ENCODE assay signal across 8 mouse cellular contexts in the genomic region with DNA sequence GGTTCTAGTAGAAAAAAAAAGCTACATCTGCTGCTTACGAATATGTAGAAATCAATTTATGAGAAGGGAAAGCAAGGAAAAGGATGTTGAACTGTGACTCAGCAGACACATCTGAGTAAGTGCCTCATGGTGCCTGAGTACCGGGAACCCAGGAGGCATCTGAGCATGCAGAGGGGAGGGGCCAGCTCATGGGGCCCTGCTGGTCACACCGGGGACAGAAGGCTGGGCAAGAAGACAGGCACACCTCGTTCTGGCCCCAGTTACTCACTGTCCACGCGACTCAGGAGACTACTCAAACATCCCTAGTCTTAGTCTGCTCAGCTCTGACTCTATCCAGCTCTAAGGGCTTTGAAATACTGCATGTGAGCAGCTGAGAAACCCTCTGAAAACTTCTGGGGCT. TPM values are rescaled to one million over a fixed set of nuclear protein-coding genes. Genes with fewer than 3 reads are reported as not detected.
DNase-seq lines count a peak whose midpoint lies in the region; ATAC-seq and TF ChIP-seq lines count a peak whose summit lies in the region.

No protein-coding gene starts in this region.

- DNase-seq in midbrain, postnatal 0 days (ENCODE audit: low spot score) = no peak
- DNase-seq in cerebellum, adult 9-10 months = peak; percentile 81
- DNase-seq in kidney, postnatal 25 days = peak; percentile 52 to 86
- peak; percentile 48 for DNase-seq in yolk sac, embryonic 10.5 days (ENCODE audit: low spot score)
- no peak for DNase-seq in gastrocnemius, adult 18-20 months (ENCODE audit: low spot score)
- DNase-seq in ovary, postnatal 36 days (ENCODE audit: low spot score) = no peak
- DNase-seq in layer of hippocampus, postnatal 25 days (ENCODE audit: extremely low spot score in 1 of 2, low spot score in 1 of 2) = no peak

- H3K9me3 ChIP-seq in midbrain, postnatal 0 days (ENCODE audit: low read length) = no peaks in the 10 kb centered on the region
- H3K9me3 ChIP-seq in midbrain, embryonic 16.5 days (replicated peaks; ENCODE audit: control insufficient read depth, low read length, poor library complexity, severe bottlenecking) = no peaks in the 10 kb centered on the region

- H3K27ac ChIP-seq in midbrain, postnatal 0 days (ENCODE audit: low read depth, low read length) = no peak overlapping the region
- H3K27ac ChIP-seq in midbrain, embryonic 16.5 days (ENCODE audit: low read length) = no peak overlapping the region

- no peak for TF ChIP-seq CTCF in midbrain, postnatal 0 days (IDR thresholded peaks at IDR 0.05)

- H3K4me3 ChIP-seq in midbrain, postnatal 0 days (ENCODE audit: low read depth, low read length) = no peak overlapping the region
- H3K4me3 ChIP-seq in midbrain, embryonic 16.5 days (ENCODE audit: low read depth, low read length) = no peak overlapping the region

- 41% methylated on average over 6 of the region's 6 CpGs for WGBS in midbrain, postnatal 0 days
- 39% methylated on average over 6 of the region's 6 CpGs for WGBS in midbrain, embryonic 16.5 days

- H3K4me2 ChIP-seq in midbrain, postnatal 0 days (ENCODE audit: low read depth, low read length, poor library complexity, severe bottlenecking) = no peak overlapping the region
- H3K4me2 ChIP-seq in midbrain, embryonic 16.5 days (ENCODE audit: low read length) = no peak overlapping the region

- H3K36me3 ChIP-seq in midbrain, postnatal 0 days (ENCODE audit: insufficient read depth, low read length) = 0 out of 2 replicates have a peak, but pooled peaks cover 2% of the 10 kb centered on the region
- no peaks in the 10 kb centered on the region for H3K36me3 ChIP-seq in midbrain, embryonic 16.5 days (ENCODE audit: control insufficient read depth, insufficient read depth, low read length)

- H3K4me1 ChIP-seq in midbrain, postnatal 0 days (ENCODE audit: insufficient read depth, low read length) = no peaks in the 10 kb centered on the region
- no peaks in the 10 kb centered on the region for H3K4me1 ChIP-seq in midbrain, embryonic 16.5 days (ENCODE audit: control insufficient read depth, insufficient read depth, low read length)

- H3K9ac ChIP-seq in midbrain, postnatal 0 days (replicated peaks; ENCODE audit: low read length, poor library complexity, severe bottlenecking) = 0 out of 2 replicates have a peak overlapping the region, but pooled peaks have one; percentile 19
- H3K9ac ChIP-seq in midbrain, embryonic 16.5 days (ENCODE audit: low read depth, low read length) = no peak overlapping the region

- no peak for ATAC-seq in midbrain, postnatal 0 days (ENCODE audit: low FRiP score)
- no peak for ATAC-seq in midbrain, embryonic 16.5 days

- H3K27me3 ChIP-seq in midbrain, postnatal 0 days (ENCODE audit: insufficient read depth, low read length) = no peaks in the 10 kb centered on the region
- no peaks in the 10 kb centered on the region for H3K27me3 ChIP-seq in midbrain, embryonic 16.5 days (ENCODE audit: control insufficient read depth, insufficient read depth, low read depth, low read length)

RNA-seq across cellular contexts. Expression of a gene that starts 25.0 kb away (rescaled TPM):
- total RNA-seq in midbrain, postnatal 0 days (2014; rRNA removed) = 30.3 and 35.7 TPM in 2 replicates
- polyA plus RNA-seq in midbrain, postnatal 0 days (2015; fragmentation: Nextera tagmentation; extraction: Ambion mirVana) = 5.2 and 6.9 TPM in 2 replicates
- polyA plus RNA-seq in midbrain, embryonic 16.5 days (2015; fragmentation: Nextera tagmentation; extraction: Ambion mirVana) = 6.4 and 6.9 TPM in 2 replicates
- 1 to 10 TPM; 3.4 to 4.6 TPM for total RNA-seq in gastrocnemius, adult 18-20 months (2021)
- 10 to 100 TPM; 19.9 to 21.0 TPM for total RNA-seq in layer of hippocampus, postnatal 25 days (2021)

RNA-seq across cellular contexts. Expression of a gene that starts 48.6 kb away (rescaled TPM):
- total RNA-seq in midbrain, postnatal 0 days (2014; rRNA removed) = 67.6 and 68.4 TPM in 2 replicates
- polyA plus RNA-seq in midbrain, postnatal 0 days (2015; fragmentation: Nextera tagmentation; extraction: Ambion mirVana) = 121 and 123 TPM in 2 replicates
- polyA plus RNA-seq in midbrain, embryonic 16.5 days (2015; fragmentation: Nextera tagmentation; extraction: Ambion mirVana) = 148 and 157 TPM in 2 replicates
- 10 to 100 TPM; 41.0 to 46.1 TPM for total RNA-seq in gastrocnemius, adult 18-20 months (2021)
- 10 to 100 TPM; 75.4 to 81.6 TPM for total RNA-seq in layer of hippocampus, postnatal 25 days (2021)

Comparison
In these comparisons a context has a peak if more than half of its experiments do, and no peak if none do; other contexts are left out.
1. DNase-seq: peak in cerebellum, adult 9-10 months (single experiment), kidney, postnatal 25 days (2 of 2) and yolk sac, embryonic 10.5 days (single experiment); none in midbrain, postnatal 0 days (single experiment), gastrocnemius, adult 18-20 months (single experiment), ovary, postnatal 36 days (single experiment) and layer of hippocampus, postnatal 25 days (0 of 2).